Mouse (Mus musculus) spleen, embryonic (tissue): ENCODE results near the gene Slain1.
"Not testable (repeated sequence)": the region's sequence is repeated elsewhere in the genome, so short reads cannot be mapped to it uniquely, and the experiment has no call there.

Experiments
- CTCF ChIA-PET: fragments of 350-600 bp; sonication (Branson Sonifier 250); formaldehyde crosslinking; loops from one replicate; lab custom pipeline; 2022; lab: Charles Lee

Slain1 gene

GRCm38 (mm10) chr14:103720163-103720562, 70.1 kb downstream of the Slain1 start:
- CTCF ChIA-PET, result interaction anchor here (0.6 to 0.7 kb wide), 2 partner anchors 608 to 1617 kb away, joined by 3 to 5 read pairs; no protein-coding TSS in a partner anchor

DNA sequence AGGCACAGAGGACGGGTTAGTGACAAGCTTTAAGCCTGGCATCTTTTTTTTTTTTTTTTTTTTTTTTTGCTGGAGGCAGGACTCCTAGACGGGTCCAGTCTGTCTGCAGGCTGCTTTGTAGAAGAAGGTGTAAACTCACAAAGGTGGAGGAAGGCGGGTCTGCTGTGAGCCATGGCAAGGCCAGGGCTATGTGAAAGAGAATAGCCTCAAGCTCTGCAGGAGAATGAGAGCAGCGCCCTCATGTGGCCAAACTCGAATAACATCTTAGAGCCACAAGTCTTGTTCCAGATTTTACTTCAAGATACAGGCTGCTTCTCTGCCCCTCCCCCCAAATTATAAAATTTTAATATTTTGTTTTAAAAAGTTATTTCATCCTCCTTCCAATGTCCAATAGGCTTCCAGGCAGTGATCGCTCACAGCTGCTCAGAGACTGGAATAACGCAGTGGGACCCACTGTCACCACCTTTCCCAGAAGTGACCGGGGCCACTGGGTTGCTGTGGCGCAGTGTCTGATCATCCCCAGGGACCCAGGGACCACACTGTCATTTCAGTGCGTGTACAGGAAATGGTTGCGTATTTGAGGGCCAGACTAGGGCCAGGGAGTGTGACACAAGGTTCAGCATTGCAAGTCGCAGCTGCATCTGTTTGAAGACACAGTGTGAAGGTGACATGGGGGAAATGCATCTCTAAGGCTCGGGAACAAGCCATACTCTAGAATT, 70.8 kb downstream of the Slain1 start:
- CTCF ChIA-PET, result interaction anchor here (0.6 to 0.7 kb wide), 2 partner anchors 14 to 609 kb away, joined by 5 to 8 read pairs; no protein-coding TSS in a partner anchor

- CTCF ChIA-PET, result no interaction called here
Observed at GRCm38 (mm10) chr14:103723314-103723713, 73.3 kb downstream of the Slain1 start.

DNA sequence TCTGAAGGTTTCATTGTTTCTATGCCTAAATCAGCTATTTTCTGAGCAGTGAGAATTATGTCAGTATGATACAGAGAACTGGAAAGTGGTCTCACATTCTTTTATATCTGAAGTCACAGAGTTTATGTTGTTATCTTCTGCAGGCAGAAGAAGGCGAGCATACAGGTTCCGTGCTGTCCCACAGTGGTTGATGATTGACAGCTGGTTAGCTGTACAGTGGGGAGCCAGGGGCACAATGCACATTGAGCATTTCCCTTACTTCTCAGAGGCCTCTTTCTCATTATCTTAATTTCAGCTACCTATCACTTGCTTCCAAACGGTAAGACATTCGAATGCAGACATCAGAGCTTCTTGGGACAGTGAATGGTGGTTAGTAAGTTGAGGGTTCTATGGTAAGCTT, 73.8 kb downstream of the Slain1 start:
- CTCF ChIA-PET, result no interaction called here

- CTCF ChIA-PET, result no interaction called here
Observed at GRCm38 (mm10) chr14:103728506-103728905, 78.5 kb downstream of the Slain1 start.

- CTCF ChIA-PET, result no interaction called here
Observed at GRCm38 (mm10) chr14:103728951-103729725, 79.1 kb downstream of the Slain1 start.

GRCm38 (mm10) chr14:103729760-103730367, 79.8 kb downstream of the Slain1 start:
- CTCF ChIA-PET, result no interaction called here

DNA sequence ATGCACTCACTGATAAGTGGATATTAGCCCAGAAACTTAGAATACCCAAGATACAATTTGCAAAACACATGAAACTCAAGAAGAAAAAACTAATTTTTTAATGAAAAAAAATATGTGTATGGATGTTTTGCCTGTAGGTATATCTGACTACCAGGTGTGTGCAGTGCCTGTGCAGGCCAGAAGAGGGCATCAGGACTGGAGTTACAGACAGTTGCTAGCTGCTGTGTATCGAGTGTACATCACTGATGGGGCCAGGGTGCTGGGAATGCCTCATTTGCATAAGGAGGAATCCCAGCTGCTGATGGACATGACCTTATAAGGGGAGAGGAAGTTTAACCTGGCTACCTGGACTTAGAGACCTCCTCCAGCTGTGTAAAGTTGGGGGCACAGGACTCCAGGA, 82.6 kb downstream of the Slain1 start:
- CTCF ChIA-PET, result no interaction called here

GRCm38 (mm10) chr14:103741216-103741615, 91.2 kb downstream of the Slain1 start:
- CTCF ChIA-PET, result no interaction called here

GRCm38 (mm10) chr14:103742150-103742549, 92.1 kb downstream of the Slain1 start:
- CTCF ChIA-PET, result no interaction called here

- CTCF ChIA-PET, result no interaction called here
Observed at GRCm38 (mm10) chr14:103747345-103747744, 97.3 kb downstream of the Slain1 start.

DNA sequence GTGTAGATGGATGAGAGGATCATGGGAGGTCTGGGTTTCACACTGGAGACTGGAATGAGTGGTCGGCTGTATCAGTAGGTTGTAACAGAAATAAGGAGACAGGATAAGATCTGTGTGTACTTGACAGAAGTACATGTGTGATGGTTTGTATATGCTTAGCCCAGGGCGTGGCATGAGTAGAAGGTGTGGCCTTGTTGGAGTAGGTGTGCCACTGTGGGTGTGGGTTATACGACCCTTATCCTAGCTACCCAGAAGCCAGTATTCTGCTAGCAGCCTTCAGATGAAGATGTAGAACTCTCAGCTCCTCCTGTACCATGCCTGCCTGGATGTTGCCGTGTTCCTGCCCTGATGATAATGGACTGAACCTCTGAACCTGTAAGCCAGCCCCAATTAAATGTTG, 100.6 kb downstream of the Slain1 start:
- CTCF ChIA-PET, result not testable (repeated sequence)

- CTCF ChIA-PET, result no interaction called here
Observed at GRCm38 (mm10) chr14:103751384-103751783, 101.4 kb downstream of the Slain1 start.

GRCm38 (mm10) chr14:103752773-103753172, 102.7 kb downstream of the Slain1 start:
- CTCF ChIA-PET, result no interaction called here

- CTCF ChIA-PET, result no interaction called here
Observed at GRCm38 (mm10) chr14:103754041-103754440, 104.0 kb downstream of the Slain1 start.

- CTCF ChIA-PET, result no interaction called here
Observed at GRCm38 (mm10) chr14:103754465-103754864, 104.4 kb downstream of the Slain1 start.
